Mouse (Mus musculus) heart, adult 2 months (tissue): ENCODE measurements around the gene Ctf1. TPM values are rescaled to one million over a fixed set of nuclear protein-coding genes. Genes with fewer than 3 reads are reported as not detected.

Experiments
- DNase-seq, 2 experiments: peaks; one replicate each; pipeline ENCODE4 v3.0.0; 2021
- H3K27ac ChIP-seq: fragments of 200-600 bp; 2 replicates; pipeline ENCODE4 v1.8.1; 2022
- H3K27me3 ChIP-seq: fragments of 200-500 bp; 2 replicates; pipeline ENCODE4 v1.6.1; 2012; ENCODE audit warnings: mild to moderate bottlenecking, low read length, inconsistent platforms, mixed read lengths; ENCODE audit not compliant: control insufficient read depth, insufficient read depth
- H3K36me3 ChIP-seq: fragments of 200-500 bp; 2 replicates; pipeline ENCODE4 v1.6.1; 2012; ENCODE audit warnings: low read length, inconsistent platforms; ENCODE audit not compliant: control insufficient read depth, insufficient read depth
- H3K4me1 ChIP-seq: fragments of 200-500 bp; 2 replicates; pipeline ENCODE4 v1.6.1; 2011; ENCODE audit warnings: low read length; ENCODE audit not compliant: control insufficient read depth, insufficient read depth
- H3K4me3 ChIP-seq: fragments of 200-600 bp; 2 replicates; pipeline ENCODE4 v1.8.1; 2022
- H3K79me2 ChIP-seq: fragments of 200-500 bp; replicated peaks from 2 replicates; pipeline ENCODE4 v1.6.1; 2012; ENCODE audit warnings: mild to moderate bottlenecking, inconsistent platforms, low read length, moderate library complexity, mixed read lengths; ENCODE audit not compliant: control insufficient read depth, insufficient read depth
- H3K9ac ChIP-seq: fragments of 200-500 bp; 2 replicates; pipeline ENCODE4 v1.6.1; 2012; ENCODE audit warnings: low read depth, mild to moderate bottlenecking, control low read depth, inconsistent platforms, low read length, mixed read lengths
- CTCF ChIP-seq: fragments of 200-600 bp; IDR thresholded peaks from 2 replicates; pipeline ENCODE4 v1.8.1; 2022; ENCODE audit warnings: antibody characterized with exemption, mild to moderate bottlenecking, moderate library complexity
- EP300 ChIP-seq: fragments of 200-500 bp; IDR thresholded peaks from 2 replicates; pipeline ENCODE4 v1.6.1; 2011; ENCODE audit warnings: low read depth, low read length, control low read depth; ENCODE audit not compliant: insufficient read depth
- POLR2A ChIP-seq: fragments of 200-500 bp; IDR thresholded peaks from 2 replicates; pipeline ENCODE4 v1.6.1; 2011; ENCODE audit warnings: mild to moderate bottlenecking, low read depth, low read length, control low read depth; ENCODE audit not compliant: insufficient read depth
- WGBS: fragments of 180-500 bp; shearing (Covaris S2); methylation state at CpG from one replicate; pipeline ENCODE4 v1.1.7; 2018; 5-methylcytosine and 5-hydroxymethylcytosine counted together
- intact Hi-C: fragments of 180-260 bp; cut with DNase I; formaldehyde crosslinking; loops from one replicate; pipeline ENCODE4 v1.15.1; 2025
- polyA plus RNA-seq: library from polyadenylated mRNA; depleted of rRNA; stranded (reverse); fragments of >200 nt; gene quantifications from 2 replicates; pipeline ENCODE4 v1.2.3, GENCODE M21; 2012
- total RNA-seq, 2 experiments: library from RNA; stranded (reverse); gene quantifications; 2 replicates each; pipeline ENCODE4 v1.2.3; 2021

The Ctf1 gene
- total and polyA plus RNA-seq, 3 experiments: 6.6 to 15.3 (median 8.7) TPM

GRCm38 (mm10) chr7:127678811-127679210 is 33.7 kb upstream of the Ctf1 start:
- Histone ChIP-seq H3K9ac (no peak overlapping the region), H3K27ac (no peak overlapping the region), H3K79me2 (no peaks in the 10 kb centered on the region), H3K27me3 (no peaks in the 10 kb centered on the region), H3K36me3 (no peaks in the 10 kb centered on the region), H3K4me1 (peaks cover 2% of the 10 kb centered on the region; the same call in 1 of the 2 replicates), H3K4me3 (no peak overlapping the region)
- 92% methylated on average over 2 of the region's 2 CpGs for WGBS
- intact Hi-C loops: no loop called here
- no peak for DNase-seq
- TF ChIP-seq CTCF: no peak
- TF ChIP-seq POLR2A: no peak
- TF ChIP-seq EP300: no peak

GRCm38 (mm10) chr7:127680541-127680940 is 32.0 kb upstream of the Ctf1 start:
- no peak overlapping the region for H3K9ac ChIP-seq
- DNase-seq: no peak
- WGBS: 93% methylated on average over 13 of the region's 13 CpGs
- no peaks in the 10 kb centered on the region for H3K36me3 ChIP-seq
- intact Hi-C loops: no loop called here
- TF ChIP-seq EP300 (no peak), CTCF (no peak), POLR2A (no peak)
- no peak overlapping the region for H3K27ac ChIP-seq
- no peaks in the 10 kb centered on the region for H3K27me3 ChIP-seq
- H3K79me2 ChIP-seq: no peaks in the 10 kb centered on the region
- no peak overlapping the region for H3K4me3 ChIP-seq
- peaks cover 3% of the 10 kb centered on the region; the same call in 1 of the 2 replicates for H3K4me1 ChIP-seq

- Histone ChIP-seq H3K27me3 (no peaks in the 10 kb centered on the region), H3K9ac (no peak overlapping the region), H3K27ac (no peak overlapping the region), H3K36me3 (no peaks in the 10 kb centered on the region), H3K4me1 (peaks cover 3% of the 10 kb centered on the region; the same call in 1 of the 2 replicates), H3K4me3 (no peak overlapping the region), H3K79me2 (no peaks in the 10 kb centered on the region)
- intact Hi-C loops: no loop called here
- 47% methylated on average over 8 of the region's 8 CpGs for WGBS
- DNase-seq: no peak
- TF ChIP-seq POLR2A: no peak
- TF ChIP-seq CTCF: no peak
- no peak for TF ChIP-seq EP300
Observed at GRCm38 (mm10) chr7:127681888-127682553, 30.5 kb upstream of the Ctf1 start.

GRCm38 (mm10) chr7:127685304-127686018 is 27.1 kb upstream of the Ctf1 start:
- 70% methylated on average over 14 of the region's 14 CpGs for WGBS
- Histone ChIP-seq H3K4me1 (peaks cover 3% of the 10 kb centered on the region; the same call in 1 of the 2 replicates), H3K79me2 (no peaks in the 10 kb centered on the region), H3K27ac (no peak overlapping the region), H3K36me3 (no peaks in the 10 kb centered on the region), H3K27me3 (no peaks in the 10 kb centered on the region), H3K9ac (no peak overlapping the region), H3K4me3 (no peak overlapping the region)
- no peak for DNase-seq
- intact Hi-C loops: no loop called here
- TF ChIP-seq EP300: 0 out of 2 replicates have a peak, but pooled peaks have one; percentile 18
- no peak for TF ChIP-seq CTCF

- H3K4me3 ChIP-seq: no peak overlapping the region
- H3K4me1 ChIP-seq: peaks cover 4% of the 10 kb centered on the region; the same call in 1 of the 2 replicates
- 72% methylated on average over 11 of the region's 11 CpGs for WGBS
- DNase-seq: no peak
- H3K27me3 ChIP-seq: no peaks in the 10 kb centered on the region
- intact Hi-C loops: no loop called here
- H3K79me2 ChIP-seq: no peaks in the 10 kb centered on the region
- no peak for TF ChIP-seq CTCF
- no peak for TF ChIP-seq EP300
- TF ChIP-seq POLR2A: no peak
- no peak overlapping the region for H3K9ac ChIP-seq
- H3K36me3 ChIP-seq: no peaks in the 10 kb centered on the region
- no peak overlapping the region for H3K27ac ChIP-seq
Observed at GRCm38 (mm10) chr7:127686740-127687449, 25.6 kb upstream of the Ctf1 start.

- Histone ChIP-seq H3K36me3 (no peaks in the 10 kb centered on the region), H3K4me1 (peaks cover 3% of the 10 kb centered on the region; the same call in 1 of the 2 replicates), H3K27ac (no peak overlapping the region), H3K4me3 (no peak overlapping the region), H3K9ac (no peak overlapping the region), H3K79me2 (no peaks in the 10 kb centered on the region), H3K27me3 (no peaks in the 10 kb centered on the region)
- intact Hi-C loops: no loop called here
- 71% methylated on average over 7 of the region's 7 CpGs for WGBS
- TF ChIP-seq EP300 (no peak), CTCF (no peak), POLR2A (no peak)
- DNase-seq: no peak
Observed at GRCm38 (mm10) chr7:127688935-127689334, 23.6 kb upstream of the Ctf1 start.
